Mouse (Mus musculus) adrenal gland, postnatal 14 days (tissue): ENCODE measurements around the gene Stom. TPM values are rescaled to one million over a fixed set of nuclear protein-coding genes. Genes with fewer than 3 reads are reported as not detected.

Experiments
- DNase-seq: peaks from one replicate; pipeline ENCODE4 v3.0.0; 2021; ENCODE audit warnings: mixed read lengths
- total RNA-seq: library from RNA; stranded (reverse); gene quantifications from 2 replicates; pipeline ENCODE4 v1.2.3, GENCODE M21; 2021

The Stom gene
- total RNA-seq, 1 experiment from 2014 or later, result 78.7 TPM

- no peak for DNase-seq
These were observed 63.9 kb downstream of the Stom start for GRCm38 (mm10) chr2:35272881-35273280.

GRCm38 (mm10) chr2:35271817-35272216 is 65.0 kb downstream of the Stom start:
- DNase-seq, result peak; percentile 52

- peak; percentile 79 for DNase-seq
These were observed 66.2 kb downstream of the Stom start for GRCm38 (mm10) chr2:35270531-35270984.

- DNase-seq, result no peak
These were observed 67.0 kb downstream of the Stom start for GRCm38 (mm10) chr2:35269716-35270260.

- peak; percentile 65 for DNase-seq
These were observed 67.6 kb downstream of the Stom start for GRCm38 (mm10) chr2:35269136-35269535.

- DNase-seq, result no peak
These were observed 68.8 kb downstream of the Stom start for GRCm38 (mm10) chr2:35267876-35268566.

- no peak for DNase-seq
These were observed 69.5 kb downstream of the Stom start for GRCm38 (mm10) chr2:35267156-35267875.

- no peak for DNase-seq
These were observed 70.4 kb downstream of the Stom start for GRCm38 (mm10) chr2:35266251-35266905.

GRCm38 (mm10) chr2:35265775-35266174 is 71.0 kb downstream of the Stom start:
- DNase-seq, result no peak

GRCm38 (mm10) chr2:35265296-35265695 is 71.5 kb downstream of the Stom start:
- DNase-seq, result peak; percentile 63

GRCm38 (mm10) chr2:35264095-35264494 is 72.7 kb downstream of the Stom start:
- no peak for DNase-seq

Other genes starting within 250 kb of the Stom start
- gene AI182371, start 235.4 kb downstream of the Stom start, total RNA-seq, result 2.4 and 37.8 TPM in 2 replicates
- 17.1 and 22.0 TPM in 2 replicates for gene Cntrl, start 227.5 kb downstream of the Stom start, total RNA-seq
- gene Rab14, start 135.9 kb downstream of the Stom start, total RNA-seq, result 184 and 199 TPM in 2 replicates
- gene Gsn, start 80.6 kb downstream of the Stom start, total RNA-seq, result 179 and 208 TPM in 2 replicates
- gene 4930568D16Rik, start 30.8 kb upstream of the Stom start, total RNA-seq, result not detected in 2 replicates
- not detected in 2 replicates for gene 4930402F06Rik, start 60.2 kb upstream of the Stom start, total RNA-seq
- gene Ggta1, start 126.3 kb upstream of the Stom start, total RNA-seq, result 14.3 and 16.6 TPM in 2 replicates
- gene Dab2ip, start 221.3 kb upstream of the Stom start, total RNA-seq, result 69.6 and 73.3 TPM in 2 replicates